Mouse (Mus musculus) naive thymus-derived CD4-positive, alpha-beta T cell, adult 2 months (primary cell): ENCODE data around the gene 4930412O13Rik.

ENCODE experiments used
- DNase-seq: peaks from one replicate; pipeline ENCODE4 v3.0.0-alpha.2; 2011; ENCODE audit warnings: low read depth

Gene 4930412O13Rik

GRCm38 (mm10) chr2:9880271-9880670, 781 bp upstream of the 4930412O13Rik start:
- no peak for DNase-seq

GRCm38 (mm10) chr2:9881611-9882023, 565 bp downstream of the 4930412O13Rik start:
- peak; percentile 58 for DNase-seq

GRCm38 (mm10) chr2:9882371-9882925, 1.4 kb downstream of the 4930412O13Rik start:
- DNase-seq = peak; percentile 63

GRCm38 (mm10) chr2:9882926-9883802, 2.1 kb downstream of the 4930412O13Rik start:
- DNase-seq = peak; percentile 57

GRCm38 (mm10) chr2:9883803-9884532, 2.9 kb downstream of the 4930412O13Rik start:
- DNase-seq = peak; percentile 48

- peak; percentile 28 for DNase-seq
These were observed 3.6 kb downstream of the 4930412O13Rik start for GRCm38 (mm10) chr2:9884533-9885216.

GRCm38 (mm10) chr2:9885217-9885770, 4.2 kb downstream of the 4930412O13Rik start:
- DNase-seq = peak; percentile 10

GRCm38 (mm10) chr2:9886031-9886430, 5.0 kb downstream of the 4930412O13Rik start:
- DNase-seq = peak; percentile 13

GRCm38 (mm10) chr2:9886921-9887610, 6.0 kb downstream of the 4930412O13Rik start:
- peak; percentile 8 for DNase-seq

GRCm38 (mm10) chr2:9887636-9888035, 6.6 kb downstream of the 4930412O13Rik start:
- DNase-seq = peak; percentile 41

- DNase-seq = peak; percentile 74
These were observed 8.0 kb downstream of the 4930412O13Rik start, which contains the start of gene 9230102O04Rik for GRCm38 (mm10) chr2:9888913-9889650. Gene 9230102O04Rik, minus strand, starts transcription at chr2:9889540.

- no peak for DNase-seq
These were observed 8.7 kb downstream of the 4930412O13Rik start, which contains the start of gene Gata3 for GRCm38 (mm10) chr2:9889651-9890183. Gene Gata3, minus strand, starts transcription at chr2:9890034.

- DNase-seq = peak; percentile 35
These were observed 9.2 kb downstream of the 4930412O13Rik start for GRCm38 (mm10) chr2:9890251-9890650.

GRCm38 (mm10) chr2:9890906-9891305, 9.9 kb downstream of the 4930412O13Rik start:
- DNase-seq = peak; percentile 30

GRCm38 (mm10) chr2:9892541-9892940, 11.5 kb downstream of the 4930412O13Rik start:
- DNase-seq = no peak

GRCm38 (mm10) chr2:9893272-9893953, 12.4 kb downstream of the 4930412O13Rik start:
- peak; percentile 31 for DNase-seq

GRCm38 (mm10) chr2:9894836-9895593, 14.0 kb downstream of the 4930412O13Rik start:
- peak; percentile 10 for DNase-seq

GRCm38 (mm10) chr2:9896097-9896770, 15.2 kb downstream of the 4930412O13Rik start:
- peak; percentile 16 for DNase-seq
